Mouse (Mus musculus) hindbrain, embryonic 11.5 days (tissue): Measurements from ENCODE around the gene Adamtsl2. TPM values are rescaled to one million over a fixed set of nuclear protein-coding genes. Genes with fewer than 3 reads are reported as not detected.

Experiments
- ATAC-seq: fragments of 200-750 bp; cut with Nextera tagmentation; 2 replicates; pipeline ENCODE4 v1.8.0; 2017; ENCODE audit warnings: mild to moderate bottlenecking, moderate TSS enrichment, moderate library complexity; ENCODE audit not compliant: low FRiP score
- DNase-seq: peaks from one replicate; pipeline ENCODE4 v3.0.0-alpha.2; 2015; ENCODE audit warnings: low spot score
- H3K27ac ChIP-seq: fragments of 300-500 bp; sonication (generic); 2 replicates; pipeline ENCODE4 v1.5.1; 2014; ENCODE audit warnings: mild to moderate bottlenecking, low read depth, low read length
- H3K27me3 ChIP-seq: fragments of 300-500 bp; sonication (generic); 2 replicates; pipeline ENCODE4 v1.6.1; 2014; ENCODE audit warnings: mild to moderate bottlenecking, low read length, moderate library complexity, mixed read lengths; ENCODE audit not compliant: control insufficient read depth, insufficient read depth
- H3K36me3 ChIP-seq: fragments of 300-500 bp; sonication (generic); 2 replicates; pipeline ENCODE4 v1.6.1; 2014; ENCODE audit warnings: mild to moderate bottlenecking, low read length, moderate library complexity, mixed read lengths; ENCODE audit not compliant: control insufficient read depth, insufficient read depth
- H3K4me1 ChIP-seq: fragments of 300-500 bp; sonication (generic); replicated peaks from 2 replicates; pipeline ENCODE4 v1.6.1; 2014; ENCODE audit warnings: low read length, mixed read lengths; ENCODE audit not compliant: control insufficient read depth, insufficient read depth
- H3K4me2 ChIP-seq: fragments of 300-500 bp; sonication (generic); replicated peaks from 2 replicates; pipeline ENCODE4 v1.6.1; 2014; ENCODE audit warnings: mild to moderate bottlenecking, low read depth, low read length
- H3K4me3 ChIP-seq: fragments of 300-500 bp; sonication (generic); 2 replicates; pipeline ENCODE4 v1.5.1; 2014; ENCODE audit warnings: low read depth, low read length
- H3K9ac ChIP-seq: fragments of 300-500 bp; sonication (generic); 2 replicates; pipeline ENCODE4 v1.6.1; 2014; ENCODE audit warnings: low read depth, low read length
- H3K9me3 ChIP-seq: fragments of 300-500 bp; sonication (generic); 2 replicates; pipeline ENCODE4 v1.6.1; 2016; ENCODE audit warnings: low read length; ENCODE audit not compliant: control insufficient read depth
- WGBS: fragments of 180-500 bp; shearing (Covaris S2); extraction: QIAGEN DNeasy Blood & Tissue Kit; methylation state at CpG from one replicate; pipeline ENCODE4 v1.1.7; 2014; 5-methylcytosine and 5-hydroxymethylcytosine counted together
- polyA plus RNA-seq: library from polyadenylated mRNA; unstranded; fragments of >200 nt; fragmentation: Nextera tagmentation; extraction: Ambion mirVana; gene quantifications from 2 replicates; pipeline ENCODE4 v1.2.1, GENCODE M21; 2014

The Adamtsl2 gene
- polyA plus RNA-seq, 1 experiment from 2014 or later, result 5.6 TPM

DNA sequence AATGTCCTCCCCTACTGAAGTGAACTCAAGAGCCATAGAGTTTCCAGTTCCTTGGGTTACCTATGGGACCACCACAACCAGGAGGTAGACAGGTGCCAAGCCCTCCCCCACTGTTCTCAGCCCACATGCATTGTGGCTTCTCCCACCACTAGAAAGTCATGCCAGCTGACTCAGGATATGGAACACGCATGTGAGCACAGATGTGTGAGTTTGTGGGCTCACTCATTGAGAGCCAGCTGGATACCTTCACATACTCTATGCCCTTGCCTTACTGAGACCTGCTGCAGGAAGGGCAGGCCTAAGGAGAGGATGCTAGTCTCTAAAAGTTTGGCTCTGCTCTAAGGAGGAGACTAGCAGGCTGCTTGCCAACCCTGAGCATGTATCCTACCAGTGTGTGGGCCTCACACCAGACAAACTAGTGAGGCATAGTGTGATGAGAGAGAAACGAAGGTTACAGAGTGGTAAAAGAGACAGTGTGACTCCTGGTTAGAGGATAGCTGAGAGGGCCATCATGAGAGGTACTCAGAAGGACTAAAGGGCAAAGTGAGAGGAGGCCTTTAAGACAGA lies 8.8 kb upstream of the Adamtsl2 start:
- Histone ChIP-seq H3K4me2 (no peak overlapping the region), H3K27ac (no peak overlapping the region), H3K27me3 (no peaks in the 10 kb centered on the region), H3K9me3 (no peaks in the 10 kb centered on the region), H3K4me3 (no peak overlapping the region), H3K9ac (no peak overlapping the region), H3K36me3 (no peaks in the 10 kb centered on the region), H3K4me1 (peaks cover 3% of the 10 kb centered on the region; the same call in 1 of the 2 replicates)
- no peak for DNase-seq
- ATAC-seq, result no peak
- 82% methylated on average over 2 of the region's 2 CpGs for WGBS

GRCm38 (mm10) chr2:27071137-27071536 lies 8.0 kb upstream of the Adamtsl2 start:
- H3K9ac ChIP-seq, result no peak overlapping the region
- no peak for DNase-seq
- 54% methylated on average over 4 of the region's 4 CpGs for WGBS
- H3K27me3 ChIP-seq, result no peaks in the 10 kb centered on the region
- no peak overlapping the region for H3K4me3 ChIP-seq
- H3K4me2 ChIP-seq, result no peak overlapping the region
- H3K27ac ChIP-seq, result no peak overlapping the region
- no peaks in the 10 kb centered on the region for H3K36me3 ChIP-seq
- H3K4me1 ChIP-seq, result peaks cover 3% of the 10 kb centered on the region; the same call in 1 of the 2 replicates
- H3K9me3 ChIP-seq, result no peaks in the 10 kb centered on the region
- no peak for ATAC-seq

- H3K27me3 ChIP-seq, result no peaks in the 10 kb centered on the region
- no peak within 1 kb of the TSS for H3K4me3 ChIP-seq
- H3K9me3 ChIP-seq, result no peaks in the 10 kb centered on the region
- H3K9ac ChIP-seq, result no peak within 1 kb of the TSS
- DNase-seq (no peak), ATAC-seq (no peak)
- no peaks in the 10 kb centered on the region for H3K36me3 ChIP-seq
- peaks cover 3% of the 10 kb centered on the region; the same call in 1 of the 2 replicates for H3K4me1 ChIP-seq
- WGBS, result 90% methylated on average over 2 of the region's 2 CpGs
- H3K4me2 ChIP-seq, result no peak within 1 kb of the TSS
- H3K27ac ChIP-seq, result no peak within 1 kb of the TSS
Measured at GRCm38 (mm10) chr2:27071978-27072377, 7.2 kb upstream of the Adamtsl2 start, which contains the start of gene Mymk. Gene Mymk (minus strand): TSS chr2:27072179.

- WGBS, result 81% methylated on average over 4 of the region's 4 CpGs
- Histone ChIP-seq H3K4me2 (no peak overlapping the region), H3K4me1 (peaks cover 3% of the 10 kb centered on the region; the same call in 1 of the 2 replicates), H3K27ac (no peak overlapping the region), H3K36me3 (no peaks in the 10 kb centered on the region), H3K9me3 (no peaks in the 10 kb centered on the region), H3K27me3 (no peaks in the 10 kb centered on the region), H3K9ac (no peak overlapping the region), H3K4me3 (no peak overlapping the region)
- DNase-seq (no peak), ATAC-seq (no peak)
Measured at GRCm38 (mm10) chr2:27073407-27073806, 5.8 kb upstream of the Adamtsl2 start.

GRCm38 (mm10) chr2:27074804-27075203 lies 4.4 kb upstream of the Adamtsl2 start:
- H3K9ac ChIP-seq, result no peak overlapping the region
- ATAC-seq (no peak), DNase-seq (no peak)
- no peak overlapping the region for H3K4me3 ChIP-seq
- peaks cover 6% of the 10 kb centered on the region for H3K4me1 ChIP-seq
- H3K9me3 ChIP-seq, result no peaks in the 10 kb centered on the region
- H3K27me3 ChIP-seq, result no peaks in the 10 kb centered on the region
- H3K4me2 ChIP-seq, result no peak overlapping the region
- H3K27ac ChIP-seq, result no peak overlapping the region
- 82% methylated on average over 4 of the region's 4 CpGs for WGBS
- H3K36me3 ChIP-seq, result no peaks in the 10 kb centered on the region

DNA sequence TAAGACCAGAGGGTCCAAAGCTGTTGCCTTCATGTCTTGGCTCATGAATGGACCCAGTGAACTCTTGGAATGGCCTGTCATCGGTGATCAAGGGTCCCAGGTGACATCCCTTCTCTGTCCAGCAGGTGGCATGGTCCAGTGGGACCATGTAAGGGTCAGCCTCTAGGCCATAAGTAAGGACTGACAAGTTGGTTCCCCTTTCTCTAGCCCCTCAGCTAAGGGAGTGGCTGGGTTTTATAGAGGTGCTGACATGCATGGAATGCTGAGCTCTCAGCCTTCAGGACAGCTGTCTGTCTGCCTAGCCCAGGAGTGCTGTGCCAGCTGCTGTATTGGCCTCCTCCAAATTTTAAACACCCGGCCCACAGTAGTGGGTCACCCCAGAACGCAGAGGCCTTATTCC lies 3.7 kb upstream of the Adamtsl2 start:
- no peaks in the 10 kb centered on the region for H3K27me3 ChIP-seq
- no peaks in the 10 kb centered on the region for H3K36me3 ChIP-seq
- no peak overlapping the region for H3K4me2 ChIP-seq
- H3K9me3 ChIP-seq, result no peaks in the 10 kb centered on the region
- WGBS, result 68% methylated on average over 3 of the region's 3 CpGs
- no peak overlapping the region for H3K9ac ChIP-seq
- DNase-seq (peak; percentile 56), ATAC-seq (no peak)
- H3K4me3 ChIP-seq, result no peak overlapping the region
- peaks cover 6% of the 10 kb centered on the region; the same call in 1 of the 2 replicates for H3K4me1 ChIP-seq
- H3K27ac ChIP-seq, result no peak overlapping the region

- 68% methylated on average over 10 of the region's 10 CpGs for WGBS
- DNase-seq, result no peak
- H3K36me3 ChIP-seq, result no peaks in the 10 kb centered on the region
- no peaks in the 10 kb centered on the region for H3K9me3 ChIP-seq
- no peak for ATAC-seq
- H3K4me1 ChIP-seq, result peaks cover 6% of the 10 kb centered on the region; the same call in 1 of the 2 replicates
- H3K27me3 ChIP-seq, result no peaks in the 10 kb centered on the region
- no peak overlapping the region for H3K9ac ChIP-seq
- no peak overlapping the region for H3K27ac ChIP-seq
- H3K4me2 ChIP-seq, result no peak overlapping the region
- no peak overlapping the region for H3K4me3 ChIP-seq
Measured at GRCm38 (mm10) chr2:27077655-27078244, 1.4 kb upstream of the Adamtsl2 start.

DNA sequence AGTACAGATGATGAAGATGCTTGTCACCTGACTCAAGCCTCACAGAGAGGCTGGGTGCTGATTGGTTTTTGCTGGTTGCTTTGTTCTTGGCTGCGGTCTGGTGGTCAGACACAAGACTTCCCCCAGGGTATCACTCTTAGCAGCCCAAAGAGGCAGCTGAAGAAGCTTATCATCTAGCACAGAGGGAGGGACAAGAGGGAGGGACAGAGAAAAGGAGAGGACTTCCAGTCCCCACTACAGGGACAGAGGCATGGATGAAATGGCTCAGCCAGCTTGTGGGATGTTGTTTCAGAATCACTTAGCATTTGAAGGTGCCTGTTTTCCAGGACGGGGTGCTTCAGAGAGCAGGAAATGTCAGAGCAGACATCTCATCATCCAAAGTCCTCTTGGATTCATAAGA lies 867 bp upstream of the Adamtsl2 start:
- H3K4me3 ChIP-seq, result no peak overlapping the region
- no peaks in the 10 kb centered on the region for H3K9me3 ChIP-seq
- H3K4me1 ChIP-seq, result peaks cover 6% of the 10 kb centered on the region; the same call in 1 of the 2 replicates
- DNase-seq (no peak), ATAC-seq (no peak)
- H3K27me3 ChIP-seq, result no peaks in the 10 kb centered on the region
- H3K36me3 ChIP-seq, result no peaks in the 10 kb centered on the region
- H3K4me2 ChIP-seq, result no peak overlapping the region
- no peak overlapping the region for H3K9ac ChIP-seq
- 33% methylated on average over 2 of the region's 2 CpGs for WGBS
- no peak overlapping the region for H3K27ac ChIP-seq

DNA sequence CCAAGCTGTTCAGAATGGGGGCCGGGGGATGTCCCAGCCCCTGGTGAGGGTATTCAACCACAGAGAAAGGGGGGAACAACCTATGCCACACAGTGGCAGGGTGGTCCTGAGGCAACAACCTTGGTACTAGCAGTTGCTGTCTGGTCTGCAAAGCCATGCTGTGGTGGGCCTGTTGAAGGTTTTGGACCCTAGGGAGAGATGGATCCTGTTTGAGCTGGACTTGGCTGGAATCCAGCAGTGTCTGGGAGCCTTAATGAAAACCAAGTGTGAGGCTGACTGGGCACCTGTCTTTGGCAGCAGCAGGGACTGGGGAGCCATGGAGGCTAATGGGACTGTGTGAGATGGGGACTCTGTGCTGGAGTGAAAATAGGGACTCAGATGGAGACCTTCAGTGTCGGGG lies 470 bp downstream of the Adamtsl2 start:
- H3K9me3 ChIP-seq, result no peaks in the 10 kb centered on the region
- H3K27me3 ChIP-seq, result no peaks in the 10 kb centered on the region
- H3K4me2 ChIP-seq, result peak overlapping the region; percentile 12; the same call in 1 of the 2 replicates
- peak; percentile 46 for DNase-seq
- H3K27ac ChIP-seq, result no peak overlapping the region
- H3K9ac ChIP-seq, result peak overlapping the region; percentile 1; the same call in 1 of the 2 replicates
- WGBS, result 56% methylated on average over 2 of the region's 2 CpGs
- H3K4me3 ChIP-seq, result 0 out of 2 replicates have a peak overlapping the region, but pooled peaks have one; percentile 8
- no peaks in the 10 kb centered on the region for H3K36me3 ChIP-seq
- peaks cover 6% of the 10 kb centered on the region; the same call in 1 of the 2 replicates for H3K4me1 ChIP-seq
- peak; percentile 40; the same call in 1 of the 2 replicates for ATAC-seq
